Mouse (Mus musculus) yolk sac, embryonic 10.5 days (tissue): ENCODE data around the gene Tlr9.

Experiments
- DNase-seq: peaks from one replicate; pipeline ENCODE4 v3.0.0-alpha.2; 2017; ENCODE audit warnings: low spot score

Gene Tlr9

DNA sequence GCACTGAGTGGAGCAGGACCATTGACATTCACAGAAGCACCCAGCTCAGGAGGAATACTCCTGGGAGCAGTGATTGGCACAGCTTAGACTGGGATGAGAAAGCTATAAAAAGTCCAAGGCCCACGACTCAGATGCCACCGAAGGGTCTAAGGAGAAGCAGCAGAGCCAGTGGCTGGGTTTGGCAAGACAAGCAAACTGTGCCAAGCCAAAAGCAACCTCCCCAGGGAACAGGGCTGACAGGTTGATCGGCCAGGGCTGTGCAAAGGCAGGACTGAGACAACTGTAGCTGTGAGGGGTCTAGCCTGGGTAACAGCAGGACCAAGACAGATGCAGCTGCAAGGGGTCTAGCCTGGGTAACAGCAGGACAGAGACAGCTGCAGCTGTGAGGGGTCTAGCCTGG lies 10.6 kb downstream of the Tlr9 start:
- DNase-seq: no peak

- DNase-seq: no peak
Observed at GRCm38 (mm10) chr9:106233953-106234352, 11.6 kb downstream of the Tlr9 start.

- DNase-seq: no peak
Observed at GRCm38 (mm10) chr9:106235194-106235830, 12.9 kb downstream of the Tlr9 start.

GRCm38 (mm10) chr9:106236156-106236817 lies 13.9 kb downstream of the Tlr9 start:
- DNase-seq: no peak

DNA sequence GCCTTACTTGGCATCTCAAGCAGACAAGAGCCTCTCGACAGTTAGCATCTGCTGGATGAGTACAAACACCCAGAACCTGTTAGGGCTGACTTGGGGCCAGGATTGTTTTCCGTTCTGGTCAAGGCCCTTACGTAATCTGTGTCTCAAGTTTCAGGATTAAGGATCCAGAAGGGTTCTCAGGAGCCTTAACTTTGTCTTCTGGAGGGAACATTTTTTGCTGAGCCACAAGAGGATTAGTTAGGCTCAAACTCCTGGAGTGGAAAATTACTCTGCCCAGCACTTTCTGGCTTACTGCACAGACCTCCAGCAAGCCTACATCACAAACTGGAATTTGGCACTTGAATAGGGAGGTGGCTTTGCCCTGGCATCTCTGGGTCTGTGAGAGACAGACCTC lies 14.4 kb downstream of the Tlr9 start:
- no peak for DNase-seq

DNA sequence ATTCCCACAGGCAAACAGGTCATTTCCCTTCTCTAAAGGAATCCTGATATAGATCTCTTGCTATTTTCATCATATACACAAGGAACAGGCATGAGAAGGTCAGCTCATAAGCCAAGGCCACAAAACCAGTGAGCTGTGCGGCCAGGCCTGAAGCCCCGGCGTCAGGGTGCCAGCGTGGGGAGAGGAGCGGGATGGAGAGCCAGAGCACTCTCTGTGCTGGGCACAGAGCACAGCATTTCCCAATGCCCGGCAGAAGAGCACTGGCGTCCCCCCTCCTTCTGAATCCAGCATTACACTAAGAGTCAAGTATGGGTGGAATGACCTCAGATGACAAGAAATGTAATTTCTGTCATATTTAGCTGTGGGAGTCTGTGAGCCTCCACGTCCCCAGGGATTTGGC lies 15.0 kb downstream of the Tlr9 start:
- DNase-seq: no peak

- no peak for DNase-seq
Observed at GRCm38 (mm10) chr9:106237878-106238277, 15.5 kb downstream of the Tlr9 start.

DNA sequence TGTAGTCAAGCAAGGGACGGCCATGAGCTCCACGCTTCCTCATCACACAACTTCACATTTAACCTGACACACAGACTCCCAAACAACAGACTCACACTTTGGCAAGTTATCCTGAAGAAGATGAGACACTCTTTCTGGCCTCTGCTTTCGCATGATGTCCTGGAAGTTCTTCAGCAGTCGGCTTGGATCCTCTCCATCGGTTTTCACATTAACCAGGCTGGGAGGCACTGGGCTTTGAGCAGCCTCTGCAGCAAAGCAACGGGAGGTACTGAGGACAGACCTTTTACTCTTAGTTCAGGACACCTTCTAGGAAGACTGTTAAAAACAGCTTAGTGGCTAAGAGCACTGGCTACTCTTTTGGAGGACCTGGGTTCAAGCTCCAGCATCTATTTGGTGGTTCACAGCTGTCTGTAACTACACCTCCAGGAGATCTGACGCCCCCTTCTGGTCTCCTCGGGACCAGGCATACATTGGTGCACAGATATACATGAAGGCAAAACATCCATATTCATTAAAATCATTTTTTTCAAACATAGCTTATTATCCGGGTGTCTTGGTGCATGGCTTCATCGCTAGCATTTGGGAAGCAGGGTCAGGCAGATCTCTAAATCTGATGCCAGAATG lies 19.3 kb downstream of the Tlr9 start:
- no peak for DNase-seq

GRCm38 (mm10) chr9:106242813-106243488 lies 20.6 kb downstream of the Tlr9 start:
- DNase-seq: no peak

DNA sequence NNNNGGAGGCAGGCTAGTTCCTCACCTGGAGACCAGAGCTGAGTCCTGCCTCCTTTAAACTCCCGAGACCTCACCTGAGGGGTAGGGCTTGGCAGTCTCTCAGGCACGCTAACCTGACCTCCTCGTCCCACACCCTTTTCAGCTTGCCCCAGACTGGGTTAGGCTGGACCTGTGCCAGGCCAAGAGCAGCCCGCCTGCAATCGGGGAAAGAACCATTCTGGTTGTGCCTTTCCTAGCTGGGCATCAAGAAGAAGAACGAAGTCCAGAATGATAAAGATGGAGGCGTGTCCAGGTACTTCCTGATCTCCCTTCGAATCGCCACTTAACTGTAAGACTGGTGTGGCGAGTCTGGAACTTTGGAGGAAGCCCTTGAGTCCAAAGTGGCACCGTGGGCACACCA lies 27.2 kb downstream of the Tlr9 start:
- no peak for DNase-seq

DNA sequence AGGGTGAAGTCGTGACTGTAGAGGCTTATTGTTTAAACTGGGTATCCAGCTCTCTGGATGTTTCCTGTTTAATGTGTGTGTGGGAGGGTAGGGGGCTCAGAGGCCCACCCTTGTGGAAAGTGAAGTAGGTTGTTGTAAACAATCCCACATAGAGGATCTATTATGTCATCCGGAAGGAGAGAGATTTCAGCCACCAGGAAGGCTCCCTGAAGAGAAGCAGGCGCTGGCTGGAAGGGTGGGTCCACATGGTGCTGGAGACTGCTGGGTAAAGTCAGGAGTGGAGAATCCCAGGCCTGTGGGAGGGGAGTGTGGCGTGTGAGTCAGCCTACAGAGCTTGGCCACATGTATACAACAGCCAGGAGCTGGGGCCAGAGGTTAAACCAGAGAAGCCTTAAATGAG lies 27.8 kb downstream of the Tlr9 start:
- DNase-seq: peak; percentile 78

- DNase-seq: no peak
Observed at GRCm38 (mm10) chr9:106251066-106251465, 28.7 kb downstream of the Tlr9 start.

- no peak for DNase-seq
Observed at GRCm38 (mm10) chr9:106254001-106254400, 31.6 kb downstream of the Tlr9 start.

DNA sequence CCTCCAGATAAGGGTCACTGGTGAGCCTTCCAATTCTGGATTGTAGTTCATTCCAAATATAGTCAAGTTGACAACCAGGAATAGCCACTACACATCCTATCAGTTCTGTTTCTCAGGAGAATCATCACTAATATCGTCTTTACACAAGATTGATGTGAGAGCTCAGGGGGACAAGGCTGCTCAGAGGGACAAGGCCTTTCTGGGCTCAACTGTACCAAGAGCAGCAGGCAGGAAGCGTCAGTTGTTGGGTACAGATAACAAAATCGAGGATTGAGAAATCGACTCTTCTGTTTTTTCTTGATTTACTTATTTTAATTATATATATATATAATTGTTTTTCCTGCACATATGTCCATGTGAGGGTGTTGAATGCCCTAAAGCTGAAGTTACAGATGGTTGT lies 36.0 kb downstream of the Tlr9 start:
- no peak for DNase-seq

GRCm38 (mm10) chr9:106258990-106259389 lies 36.6 kb downstream of the Tlr9 start:
- DNase-seq: no peak

DNA sequence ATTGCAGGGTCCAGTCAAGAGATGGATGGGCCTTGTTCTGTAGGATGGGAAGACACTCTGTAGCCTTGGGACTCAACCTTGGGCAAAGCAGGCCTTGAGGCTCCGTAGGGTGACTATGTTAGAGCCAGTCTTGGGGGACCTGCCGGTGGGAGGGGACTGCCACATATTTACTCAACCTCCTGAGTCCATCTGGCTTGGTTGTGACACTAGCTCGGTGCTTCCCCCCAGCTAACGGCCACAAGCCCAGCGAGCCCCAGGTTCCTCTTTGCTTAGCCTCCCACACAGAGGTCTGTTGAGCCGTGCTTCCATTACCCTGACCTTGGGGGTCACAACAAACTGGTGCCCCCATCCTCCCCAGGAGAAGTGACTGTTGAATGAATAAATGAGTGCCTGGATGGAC lies 38.7 kb downstream of the Tlr9 start:
- no peak for DNase-seq

DNA sequence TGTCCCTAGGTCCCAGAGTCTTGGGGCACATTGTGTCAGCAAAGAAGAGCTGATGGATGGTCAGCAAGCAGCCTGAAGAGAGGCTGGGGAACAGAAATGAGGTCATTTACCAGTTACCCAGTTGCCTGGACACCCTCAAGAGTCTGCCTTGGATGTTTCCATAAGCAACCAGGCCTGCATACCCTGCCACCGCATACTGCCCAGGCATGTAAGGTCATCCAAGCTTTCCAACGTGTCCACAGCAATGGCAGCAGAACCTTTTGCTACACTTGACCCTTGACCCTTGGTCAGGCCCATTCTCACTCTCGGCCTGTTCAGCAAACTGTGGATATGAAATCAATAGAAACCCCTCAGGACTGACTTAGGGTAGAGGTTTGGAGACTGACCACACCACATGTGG lies 39.1 kb downstream of the Tlr9 start:
- DNase-seq: no peak

- DNase-seq: no peak
Observed at GRCm38 (mm10) chr9:106262075-106262474, 39.7 kb downstream of the Tlr9 start.

DNA sequence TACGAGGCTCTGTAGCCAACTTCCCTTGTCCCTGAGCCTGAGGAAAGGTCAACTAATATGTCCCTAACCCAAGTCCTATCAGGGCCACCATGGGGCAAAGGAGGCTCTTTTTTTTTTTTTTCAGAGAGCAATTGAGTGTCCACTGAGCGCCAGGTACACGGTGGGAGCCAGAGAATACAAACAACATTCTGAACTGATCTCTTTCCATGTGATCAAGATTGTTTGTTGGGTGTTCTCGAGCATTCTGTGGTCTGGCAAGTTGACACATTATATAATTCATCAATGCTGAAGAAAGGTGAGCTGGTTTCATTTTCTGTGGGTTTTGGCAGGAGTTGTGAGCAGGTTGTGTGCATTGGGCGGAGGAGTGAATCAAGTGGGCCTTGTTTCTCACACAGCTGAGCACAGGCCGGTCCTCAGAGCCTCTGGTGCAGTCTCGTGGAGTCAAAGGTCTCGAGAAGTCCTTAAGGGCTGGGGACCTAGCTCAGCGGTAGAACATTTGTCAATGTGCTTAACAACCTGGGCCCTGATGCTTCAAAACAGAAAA lies 41.1 kb downstream of the Tlr9 start:
- no peak for DNase-seq

DNA sequence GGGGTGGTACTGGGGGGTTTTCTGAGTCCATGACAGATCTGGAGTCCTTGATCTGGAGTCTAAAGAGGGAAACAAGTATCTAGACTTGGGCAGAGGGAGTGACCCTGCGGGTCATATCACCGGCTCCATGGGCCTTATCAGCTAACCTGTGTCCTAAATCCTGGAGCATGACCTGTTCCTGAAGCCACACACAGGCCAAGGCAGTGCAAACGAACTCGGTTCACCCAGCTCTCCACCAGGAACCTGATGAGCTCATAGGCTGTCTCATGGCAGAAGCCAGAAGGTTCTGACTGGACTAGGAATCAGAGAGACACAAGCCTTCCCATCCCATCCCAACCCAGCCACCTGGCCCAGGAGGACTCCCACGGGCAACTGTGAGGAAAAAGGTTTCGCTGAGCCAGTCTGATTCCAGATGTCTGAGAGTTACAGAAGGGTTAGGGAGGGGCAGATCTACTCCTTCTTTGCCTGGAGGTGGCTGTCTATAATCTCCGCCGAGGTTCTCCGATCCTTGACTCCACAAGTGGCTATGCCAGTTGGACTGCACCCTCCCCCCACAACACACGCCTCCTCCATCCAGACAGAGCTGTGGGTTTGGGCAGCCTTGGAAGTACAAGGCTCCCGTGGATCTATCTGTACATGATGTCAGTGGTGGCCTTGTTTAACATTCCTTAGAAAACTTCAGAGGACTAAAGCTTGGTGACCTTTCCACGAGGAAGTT lies 43.1 kb downstream of the Tlr9 start:
- DNase-seq: no peak

GRCm38 (mm10) chr9:106266936-106267657 lies 44.7 kb downstream of the Tlr9 start:
- DNase-seq: no peak
